Mouse (Mus musculus): ENCODE measurements around the gene Trim21. TPM values are rescaled to one million over a fixed set of nuclear protein-coding genes. Genes with fewer than 3 reads are reported as not detected.
A peak's percentile ranks its signal among the peaks of the same experiment; 100 is the strongest.

Gene Trim21
- 14.9 and 15.9 TPM in 2 replicates for total RNA-seq (2014; fragmentation: Nextera tagmentation)
- 31.5 and 33.5 TPM in 2 replicates for total RNA-seq (2017)

GRCm38 (mm10) chr7:102564999-102565997 is at the start of gene Trim21:
Trim21 (minus strand) TSS chr7:102565486.
- peak; percentile 98 for ATAC-seq (replicated peaks; ENCODE audit: poor library complexity, severe bottlenecking)

GRCm38 (mm10) chr7:102597378-102598031 is 32.2 kb upstream of the Trim21 start, which contains the start of gene Olfr552:
Olfr552 (plus strand) TSS chr7:102597770.
- peak; percentile 73 for ATAC-seq (replicated peaks; ENCODE audit: poor library complexity, severe bottlenecking)

DNA sequence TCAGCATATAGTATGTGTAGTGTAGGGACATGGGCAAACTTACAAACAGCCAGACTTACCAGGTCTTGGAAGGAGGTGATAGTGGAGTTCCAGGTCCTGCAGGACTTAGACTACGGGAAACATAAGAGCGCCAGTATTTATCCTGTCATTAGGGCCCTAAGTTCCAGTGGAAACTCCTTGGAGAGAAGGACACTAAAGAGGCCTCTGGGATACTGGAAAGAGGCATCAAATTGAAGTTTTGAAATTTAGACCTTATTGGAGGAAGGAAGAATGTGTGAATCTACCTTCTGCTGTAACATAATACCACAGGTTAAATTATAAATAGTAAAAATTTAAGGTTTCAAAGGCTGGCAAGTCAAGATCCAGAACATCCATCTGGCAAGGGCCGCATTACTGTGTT is 26.5 kb upstream of the Trim21 start, which contains the start of gene Olfr551:
Olfr551 (minus strand) TSS at position 101 of the 400 bp plus-strand sequence.
- no peak for ATAC-seq (replicated peaks; ENCODE audit: poor library complexity, severe bottlenecking)

DNA sequence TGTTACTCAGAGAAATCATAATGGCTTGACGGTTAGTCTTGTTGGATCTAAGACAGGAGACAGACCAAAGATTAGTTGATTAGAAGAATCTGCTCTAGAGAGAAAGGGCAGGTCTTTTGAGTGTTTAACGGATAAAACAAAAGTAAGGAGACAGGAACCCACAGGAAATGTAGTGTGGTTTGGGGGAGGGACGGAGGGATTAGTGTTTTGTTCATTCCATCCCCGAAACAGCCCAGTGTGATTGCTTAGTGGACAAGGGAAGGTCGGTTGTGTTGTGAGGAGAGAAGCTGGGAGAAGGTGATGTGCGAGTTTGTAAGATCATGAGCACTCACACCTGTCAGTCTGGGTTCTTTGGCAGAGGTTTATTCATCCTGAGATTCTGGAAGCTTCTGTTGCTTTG is 10.7 kb upstream of the Trim21 start:
- no peak; the same call in 1 of the 2 replicates for ATAC-seq (replicated peaks; ENCODE audit: poor library complexity, severe bottlenecking)

DNA sequence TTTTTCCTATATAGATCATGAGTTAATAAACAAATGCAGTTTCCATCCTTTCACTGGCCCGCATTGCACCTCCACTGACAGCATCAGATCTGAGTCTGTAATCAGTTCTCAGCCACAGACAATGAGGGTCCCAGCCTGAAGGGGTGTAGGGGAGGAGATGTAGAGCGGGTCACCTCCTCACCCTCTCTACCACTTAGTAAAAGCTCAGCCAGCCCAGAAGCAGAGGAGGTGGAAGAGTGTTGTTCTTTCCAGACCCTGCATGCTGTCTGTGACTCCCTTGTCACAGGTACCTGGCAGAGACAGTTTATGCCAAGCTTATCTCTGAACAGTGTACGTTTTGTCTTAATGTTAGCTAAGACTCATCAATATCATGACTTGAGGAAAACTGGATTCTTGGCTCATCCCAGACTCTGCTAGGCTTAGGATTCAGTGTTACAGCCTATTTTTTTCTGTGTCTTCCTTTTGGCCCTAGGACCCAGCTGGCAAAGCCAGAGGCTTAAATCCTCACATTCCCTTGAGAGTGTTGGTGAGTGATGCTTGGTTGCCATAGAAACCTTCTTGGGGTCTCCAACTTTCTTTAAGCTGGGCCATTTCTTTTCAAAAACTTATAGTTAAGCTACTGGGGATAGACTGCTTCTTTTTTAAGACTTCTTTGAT is 8.0 kb upstream of the Trim21 start:
- no peak for ATAC-seq (replicated peaks; ENCODE audit: poor library complexity, severe bottlenecking)

- ATAC-seq (replicated peaks; ENCODE audit: poor library complexity, severe bottlenecking) = no peak
These were observed 5.9 kb upstream of the Trim21 start, which contains the start of gene Olfr550 for GRCm38 (mm10) chr7:102571142-102571541. Olfr550 (plus strand) TSS chr7:102571442.

- no peak for ATAC-seq (replicated peaks; ENCODE audit: poor library complexity, severe bottlenecking)
These were observed 933 bp upstream of the Trim21 start for GRCm38 (mm10) chr7:102566219-102566618.

GRCm38 (mm10) chr7:102553279-102553678 is 12.0 kb downstream of the Trim21 start:
- peak; percentile 35; the same call in 1 of the 2 replicates for ATAC-seq (replicated peaks; ENCODE audit: poor library complexity, severe bottlenecking)

- no peak for ATAC-seq (replicated peaks; ENCODE audit: poor library complexity, severe bottlenecking)
These were observed 15.7 kb downstream of the Trim21 start, which contains the start of gene Olfr549 for GRCm38 (mm10) chr7:102549570-102549969. Olfr549 (plus strand) TSS chr7:102549870.

- ATAC-seq (replicated peaks; ENCODE audit: poor library complexity, severe bottlenecking) = peak; percentile 44
These were observed 24.0 kb downstream of the Trim21 start for GRCm38 (mm10) chr7:102541251-102541650.

GRCm38 (mm10) chr7:102540596-102540995 is 24.7 kb downstream of the Trim21 start, which contains the start of gene Olfr548-ps1:
Olfr548-ps1 (plus strand) TSS chr7:102540896.
- ATAC-seq (replicated peaks; ENCODE audit: poor library complexity, severe bottlenecking) = peak; percentile 42; the same call in 1 of the 2 replicates

- no peak for ATAC-seq (replicated peaks; ENCODE audit: poor library complexity, severe bottlenecking)
These were observed 30.8 kb downstream of the Trim21 start, which contains the start of gene Olfr547 for GRCm38 (mm10) chr7:102534449-102534848. Olfr547 (plus strand) TSS chr7:102534749.

- no peak for ATAC-seq (replicated peaks; ENCODE audit: poor library complexity, severe bottlenecking)
These were observed 36.2 kb downstream of the Trim21 start for GRCm38 (mm10) chr7:102529052-102529451.

DNA sequence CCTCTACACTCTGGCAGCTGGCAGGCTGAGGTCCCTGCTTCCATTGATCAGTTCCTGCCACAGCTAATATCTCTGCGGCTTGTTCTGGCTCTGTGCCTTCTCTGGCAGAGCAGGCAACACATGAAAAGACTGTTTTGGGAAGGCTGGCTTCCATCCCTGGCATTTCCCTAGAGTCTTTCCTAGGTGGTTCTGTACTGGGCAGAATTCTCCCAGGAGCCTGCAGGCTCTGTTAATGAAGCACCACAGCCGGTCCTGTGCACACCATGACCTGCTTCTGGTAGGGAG is 48.3 kb downstream of the Trim21 start:
- no peak for ATAC-seq (replicated peaks; ENCODE audit: poor library complexity, severe bottlenecking)

DNA sequence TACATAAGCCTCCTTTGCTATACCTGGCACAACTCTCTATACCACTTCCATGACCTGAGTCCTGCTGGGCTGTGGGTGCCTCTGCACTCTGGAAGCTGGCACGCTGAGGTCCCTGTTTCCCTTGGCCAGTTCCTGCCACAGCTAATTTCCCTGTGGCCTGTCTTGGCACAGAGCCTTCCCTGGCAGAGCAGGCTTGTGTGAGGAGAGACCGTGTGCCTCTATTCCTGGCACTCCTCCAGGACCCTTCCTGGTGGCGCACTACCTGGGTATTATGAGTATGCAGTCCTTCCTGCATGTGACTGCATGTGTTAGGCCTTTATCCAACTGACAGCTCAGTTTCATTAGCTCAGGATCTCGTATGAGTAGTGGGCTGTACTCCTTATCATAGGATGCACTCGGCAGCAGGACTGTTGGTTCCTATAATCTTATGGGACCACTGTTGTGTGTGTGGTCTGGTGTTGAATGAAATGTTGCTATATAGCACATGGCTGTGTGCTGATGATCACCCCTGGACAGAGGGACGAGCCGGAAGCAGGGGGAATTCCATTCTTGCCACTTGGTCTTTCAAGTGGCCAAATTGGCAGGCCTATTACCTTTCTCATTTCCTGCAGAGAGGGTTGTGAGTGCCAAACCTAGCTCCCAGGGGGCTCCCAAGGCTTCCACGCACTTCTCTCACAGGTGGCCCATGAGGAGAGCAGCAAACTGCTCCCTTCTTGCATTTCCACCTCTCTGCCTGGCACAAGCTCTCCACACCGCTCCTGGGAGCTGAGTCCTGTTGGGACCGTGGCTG is 48.8 kb downstream of the Trim21 start:
- ATAC-seq (replicated peaks; ENCODE audit: poor library complexity, severe bottlenecking) = no peak

GRCm38 (mm10) chr7:102514144-102514543 is 51.1 kb downstream of the Trim21 start:
- peak; percentile 54 for ATAC-seq (replicated peaks; ENCODE audit: poor library complexity, severe bottlenecking)

DNA sequence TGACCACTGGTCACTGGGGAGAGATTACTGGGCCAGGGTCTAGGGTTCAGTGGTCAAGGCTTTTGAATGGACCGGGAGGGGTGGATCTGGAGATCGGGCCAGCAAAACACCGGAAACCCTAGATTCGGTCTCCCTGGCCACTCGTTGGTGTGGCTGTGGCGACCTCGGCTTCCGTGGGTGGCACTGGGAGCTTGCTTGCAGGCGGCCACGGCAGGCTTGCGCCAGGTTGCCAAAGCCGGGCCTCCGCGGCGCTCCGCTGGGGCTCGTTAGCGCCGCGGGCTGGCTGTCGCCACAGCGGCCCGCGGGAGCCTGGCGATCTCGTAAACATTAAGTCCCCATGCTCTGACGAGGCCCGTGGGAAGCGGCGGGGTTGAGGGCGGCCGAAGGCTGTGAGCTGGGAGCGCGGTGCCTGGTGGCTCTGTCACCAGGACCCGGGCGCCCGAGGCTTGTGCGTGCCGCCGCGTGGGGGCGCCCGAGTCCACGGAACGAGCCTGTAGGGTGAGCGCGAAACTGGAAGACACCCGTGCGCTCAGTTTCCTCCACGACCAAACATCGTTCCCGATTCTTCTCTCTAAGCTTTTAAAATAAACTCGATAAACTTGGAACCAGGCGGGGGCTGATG is 52.4 kb downstream of the Trim21 start:
- ATAC-seq (replicated peaks; ENCODE audit: poor library complexity, severe bottlenecking) = peak; percentile 78

- peak; percentile 57 for ATAC-seq (replicated peaks; ENCODE audit: poor library complexity, severe bottlenecking)
These were observed 53.4 kb downstream of the Trim21 start for GRCm38 (mm10) chr7:102511927-102512326.

DNA sequence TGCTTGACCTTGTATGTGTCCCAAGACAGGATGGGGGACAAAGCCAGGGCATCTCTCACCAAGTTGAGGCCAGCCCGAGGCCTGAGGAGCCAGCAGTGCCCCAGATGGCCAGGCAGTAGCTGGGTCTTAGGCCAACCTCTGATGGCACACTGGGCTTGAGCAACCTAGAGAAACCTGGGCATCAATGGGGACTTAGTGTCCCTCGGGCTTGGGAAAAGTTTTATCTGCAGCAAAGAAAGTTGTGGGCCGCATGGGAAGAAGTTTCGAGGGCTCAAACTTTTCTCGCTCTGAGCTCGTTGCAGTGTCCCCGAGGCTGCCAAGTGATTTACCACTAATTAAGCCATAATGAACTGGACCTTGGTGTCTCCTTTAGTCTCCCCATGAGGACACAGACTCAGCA is 55.6 kb downstream of the Trim21 start:
- no peak for ATAC-seq (replicated peaks; ENCODE audit: poor library complexity, severe bottlenecking)

All from granulocyte monocyte progenitor cell, adult 5-6 weeks (primary cell).